Mouse (Mus musculus): Measurements from ENCODE around the gene Olfr975. TPM values are rescaled to one million over a fixed set of nuclear protein-coding genes. Genes with fewer than 3 reads are reported as not detected.
"Not testable (repeated sequence)": the region's sequence is repeated elsewhere in the genome, so short reads cannot be mapped to it uniquely, and the experiment has no call there.

The Olfr975 gene
- not detected in 2 replicates for polyA plus RNA-seq (2015; fragmentation: Nextera tagmentation; extraction: Ambion mirVana)

GRCm38 (mm10) chr9:39951946-39952345 is at the start of gene Olfr975:
Gene Olfr975 (minus strand): TSS chr9:39952046.
- no peak for DNase-seq (ENCODE audit: low spot score)

GRCm38 (mm10) chr9:39991813-39992212 is 40.0 kb upstream of the Olfr975 start, which contains the start of gene Olfr978:
Gene Olfr978 (plus strand): TSS chr9:39992113.
- DNase-seq (ENCODE audit: low spot score), result no peak

GRCm38 (mm10) chr9:39976581-39977145 is 24.8 kb upstream of the Olfr975 start:
- DNase-seq (ENCODE audit: low spot score), result not testable (repeated sequence)

GRCm38 (mm10) chr9:39961033-39961432 is 9.2 kb upstream of the Olfr975 start, which contains the start of gene Olfr976:
Gene Olfr976 (minus strand): TSS chr9:39961133.
- DNase-seq (ENCODE audit: low spot score), result not testable (repeated sequence)

GRCm38 (mm10) chr9:39937201-39937600 is 14.6 kb downstream of the Olfr975 start, which contains the start of gene Olfr974:
Gene Olfr974 (plus strand): TSS chr9:39937501.
- DNase-seq (ENCODE audit: low spot score), result no peak

- DNase-seq (ENCODE audit: low spot score), result not testable (repeated sequence)
Observed at GRCm38 (mm10) chr9:39928837-39929236, 23.0 kb downstream of the Olfr975 start.

GRCm38 (mm10) chr9:39927975-39928836 is 23.6 kb downstream of the Olfr975 start:
- not testable (repeated sequence) for DNase-seq (ENCODE audit: low spot score)

- DNase-seq (ENCODE audit: low spot score), result no peak
Observed at GRCm38 (mm10) chr9:39909939-39910338, 41.9 kb downstream of the Olfr975 start.

- no peak for DNase-seq (ENCODE audit: low spot score)
Observed at GRCm38 (mm10) chr9:39907036-39907435, 44.8 kb downstream of the Olfr975 start, which contains the start of gene Olfr229. Gene Olfr229 (plus strand): TSS chr9:39907336.

- no peak for DNase-seq (ENCODE audit: low spot score)
Observed at GRCm38 (mm10) chr9:39905106-39905505, 46.7 kb downstream of the Olfr975 start.

Other genes with a start within 250 kb of the Olfr975 start
- gene Olfr149, start 244.9 kb downstream of the Olfr975 start, polyA plus RNA-seq (2015; fragmentation: Nextera tagmentation; extraction: Ambion mirVana), result not detected in 2 replicates
- gene Olfr965, start 240.7 kb downstream of the Olfr975 start, polyA plus RNA-seq (2015; fragmentation: Nextera tagmentation; extraction: Ambion mirVana), result not detected in 2 replicates
- gene Olfr150, start 221.1 kb downstream of the Olfr975 start, polyA plus RNA-seq (2015; fragmentation: Nextera tagmentation; extraction: Ambion mirVana), result not detected in 2 replicates
- gene Olfr967, start 205.8 kb downstream of the Olfr975 start, polyA plus RNA-seq (2015; fragmentation: Nextera tagmentation; extraction: Ambion mirVana), result not detected in 2 replicates
- not detected in 2 replicates for gene Olfr968, start 168.8 kb downstream of the Olfr975 start, polyA plus RNA-seq (2015; fragmentation: Nextera tagmentation; extraction: Ambion mirVana)
- gene Olfr969, start 161.1 kb downstream of the Olfr975 start, polyA plus RNA-seq (2015; fragmentation: Nextera tagmentation; extraction: Ambion mirVana), result not detected in 2 replicates
- not detected in 2 replicates for gene Olfr970, start 143.2 kb downstream of the Olfr975 start, polyA plus RNA-seq (2015; fragmentation: Nextera tagmentation; extraction: Ambion mirVana)
- not detected in 2 replicates for gene Olfr971, start 115.2 kb downstream of the Olfr975 start, polyA plus RNA-seq (2015; fragmentation: Nextera tagmentation; extraction: Ambion mirVana)
- not detected in 2 replicates for gene Olfr972, start 85.6 kb downstream of the Olfr975 start, polyA plus RNA-seq (2015; fragmentation: Nextera tagmentation; extraction: Ambion mirVana)
- gene Olfr229, start 44.7 kb downstream of the Olfr975 start, polyA plus RNA-seq (2015; fragmentation: Nextera tagmentation; extraction: Ambion mirVana), result not detected in 2 replicates
- not detected in 2 replicates for gene Olfr974, start 14.5 kb downstream of the Olfr975 start, polyA plus RNA-seq (2015; fragmentation: Nextera tagmentation; extraction: Ambion mirVana)
- gene Olfr976, start 9.1 kb upstream of the Olfr975 start, polyA plus RNA-seq (2015; fragmentation: Nextera tagmentation; extraction: Ambion mirVana), result not detected in 2 replicates
- not detected in 2 replicates for gene Olfr978, start 40.1 kb upstream of the Olfr975 start, polyA plus RNA-seq (2015; fragmentation: Nextera tagmentation; extraction: Ambion mirVana)
- gene Olfr979, start 51.4 kb upstream of the Olfr975 start, polyA plus RNA-seq (2015; fragmentation: Nextera tagmentation; extraction: Ambion mirVana), result not detected in 2 replicates
- not detected in 2 replicates for gene Olfr980, start 57.5 kb upstream of the Olfr975 start, polyA plus RNA-seq (2015; fragmentation: Nextera tagmentation; extraction: Ambion mirVana)
- not detected in 2 replicates for gene Olfr981, start 69.4 kb upstream of the Olfr975 start, polyA plus RNA-seq (2015; fragmentation: Nextera tagmentation; extraction: Ambion mirVana)
- not detected in 2 replicates for gene Olfr982, start 121.8 kb upstream of the Olfr975 start, polyA plus RNA-seq (2015; fragmentation: Nextera tagmentation; extraction: Ambion mirVana)
- not detected in 2 replicates for gene Olfr983, start 141.5 kb upstream of the Olfr975 start, polyA plus RNA-seq (2015; fragmentation: Nextera tagmentation; extraction: Ambion mirVana)
- gene Olfr984, start 162.2 kb upstream of the Olfr975 start, polyA plus RNA-seq (2015; fragmentation: Nextera tagmentation; extraction: Ambion mirVana), result not detected in 2 replicates
- gene Olfr985, start 178.1 kb upstream of the Olfr975 start, polyA plus RNA-seq (2015; fragmentation: Nextera tagmentation; extraction: Ambion mirVana), result not detected in 2 replicates
- not detected in 2 replicates for gene Tmem225, start 196.1 kb upstream of the Olfr975 start, polyA plus RNA-seq (2015; fragmentation: Nextera tagmentation; extraction: Ambion mirVana)
- gene Olfr986, start 228.9 kb upstream of the Olfr975 start, polyA plus RNA-seq (2015; fragmentation: Nextera tagmentation; extraction: Ambion mirVana), result not detected in 2 replicates
- 1.3 and 1.6 TPM in 2 replicates for gene Zfp202, start 240.3 kb upstream of the Olfr975 start, polyA plus RNA-seq (2015; fragmentation: Nextera tagmentation; extraction: Ambion mirVana)

All from thymus, postnatal 0 days (tissue).